Mouse (Mus musculus) neural tube, embryonic 10.5 days (tissue): Measurements from ENCODE around the gene Frmd5.
"Not testable (repeated sequence)": the region's sequence is repeated elsewhere in the genome, so short reads cannot be mapped to it uniquely, and the experiment has no call there.

Source experiments
- DNase-seq: peaks from one replicate; pipeline ENCODE4 v3.0.0-alpha.2; 2017; ENCODE audit warnings: low spot score; ENCODE audit errors: extremely low spot score

Gene Frmd5

GRCm38 (mm10) chr2:121507173-121507950 lies 299.5 kb downstream of the Frmd5 start:
- no peak for DNase-seq

GRCm38 (mm10) chr2:121505942-121506882 lies 300.7 kb downstream of the Frmd5 start, which contains the start of the genes Mfap1a and Wdr76:
TSS of gene Mfap1a (minus strand) at chr2:121506665.
TSS of gene Wdr76 (plus strand) at chr2:121506723.
- peak; percentile 84 for DNase-seq

GRCm38 (mm10) chr2:121501550-121501949 lies 305.3 kb downstream of the Frmd5 start:
- DNase-seq, result not testable (repeated sequence)
